Mouse (Mus musculus) stomach, postnatal 0 days (tissue): ENCODE results near the gene Cacna2d3.

Source experiments
- CTCF ChIP-seq: IDR thresholded peaks from 2 replicates; pipeline ENCODE4 v1.5.1; 2016; ENCODE audit warnings: antibody characterized with exemption, low read depth, mild to moderate bottlenecking, moderate library complexity
- EP300 ChIP-seq: optimal IDR thresholded peaks from 2 replicates; pipeline ENCODE3; 2016; ENCODE audit warnings: antibody characterized with exemption

GRCm38 (mm10) chr14:28892530-28892929 is 829.1 kb downstream of the Cacna2d3 start:
- no peak for TF ChIP-seq CTCF
- TF ChIP-seq EP300 = no peak
